Mouse (Mus musculus) embryonic facial prominence, embryonic 11.5 days (tissue): ENCODE data around the gene Fam161b. TPM values are rescaled to one million over a fixed set of nuclear protein-coding genes. Genes with fewer than 3 reads are reported as not detected.

ENCODE experiments used
- ATAC-seq: fragments of 200-750 bp; cut with Nextera tagmentation; replicated peaks from 2 replicates; pipeline ENCODE4 v1.8.0; 2017; ENCODE audit warnings: low read depth; ENCODE audit not compliant: insufficient number of reproducible peaks, low FRiP score, low TSS enrichment
- DNase-seq: peaks from one replicate; pipeline ENCODE4 v3.0.0-alpha.2; 2015; ENCODE audit warnings: low spot score
- H3K27ac ChIP-seq: fragments of 300-500 bp; sonication (generic); replicated peaks from 2 replicates; pipeline ENCODE4 v1.5.1; 2014; ENCODE audit warnings: mild to moderate bottlenecking, low read depth, low read length, control low read depth
- H3K27me3 ChIP-seq: fragments of 300-500 bp; sonication (generic); 2 replicates; pipeline ENCODE4 v1.6.1; 2014; ENCODE audit warnings: mild to moderate bottlenecking, low read length, moderate library complexity, mixed read lengths; ENCODE audit not compliant: control insufficient read depth, insufficient read depth
- H3K36me3 ChIP-seq: fragments of 300-500 bp; sonication (generic); replicated peaks from 2 replicates; pipeline ENCODE4 v1.6.1; 2014; ENCODE audit warnings: low read depth, mild to moderate bottlenecking, low read length, moderate library complexity, mixed read lengths; ENCODE audit not compliant: control insufficient read depth, insufficient read depth
- H3K4me1 ChIP-seq: fragments of 300-500 bp; sonication (generic); 2 replicates; pipeline ENCODE4 v1.6.1; 2014; ENCODE audit warnings: low read length, mixed read lengths; ENCODE audit not compliant: control insufficient read depth, insufficient read depth
- H3K4me2 ChIP-seq: fragments of 300-500 bp; sonication (generic); 2 replicates; pipeline ENCODE4 v1.6.1; 2014; ENCODE audit warnings: low read depth, mild to moderate bottlenecking, control low read depth, low read length, moderate library complexity
- H3K4me3 ChIP-seq: fragments of 300-500 bp; sonication (generic); 2 replicates; pipeline ENCODE4 v1.5.1; 2014; ENCODE audit warnings: low read depth, low read length, control low read depth
- H3K9ac ChIP-seq: fragments of 300-500 bp; sonication (generic); replicated peaks from 2 replicates; pipeline ENCODE4 v1.6.1; 2014; ENCODE audit warnings: mild to moderate bottlenecking, control low read depth, low read length
- H3K9me3 ChIP-seq: fragments of 300-500 bp; sonication (generic); replicated peaks from 2 replicates; pipeline ENCODE4 v1.6.1; 2016; ENCODE audit warnings: mild to moderate bottlenecking, low read length, inconsistent platforms, mixed read lengths; ENCODE audit not compliant: control insufficient read depth
- WGBS: fragments of 180-500 bp; shearing (Covaris S2); extraction: QIAGEN DNeasy Blood & Tissue Kit; methylation state at CpG from one replicate; pipeline ENCODE4 v1.1.7; 2014; 5-methylcytosine and 5-hydroxymethylcytosine counted together
- polyA plus RNA-seq: library from polyadenylated mRNA; unstranded; fragments of >200 nt; fragmentation: Nextera tagmentation; extraction: Ambion mirVana; gene quantifications from 2 replicates; pipeline ENCODE4 v1.2.1, GENCODE M21; 2014

Fam161b gene
- 3.3 and 3.7 TPM in 2 replicates for polyA plus RNA-seq

DNA sequence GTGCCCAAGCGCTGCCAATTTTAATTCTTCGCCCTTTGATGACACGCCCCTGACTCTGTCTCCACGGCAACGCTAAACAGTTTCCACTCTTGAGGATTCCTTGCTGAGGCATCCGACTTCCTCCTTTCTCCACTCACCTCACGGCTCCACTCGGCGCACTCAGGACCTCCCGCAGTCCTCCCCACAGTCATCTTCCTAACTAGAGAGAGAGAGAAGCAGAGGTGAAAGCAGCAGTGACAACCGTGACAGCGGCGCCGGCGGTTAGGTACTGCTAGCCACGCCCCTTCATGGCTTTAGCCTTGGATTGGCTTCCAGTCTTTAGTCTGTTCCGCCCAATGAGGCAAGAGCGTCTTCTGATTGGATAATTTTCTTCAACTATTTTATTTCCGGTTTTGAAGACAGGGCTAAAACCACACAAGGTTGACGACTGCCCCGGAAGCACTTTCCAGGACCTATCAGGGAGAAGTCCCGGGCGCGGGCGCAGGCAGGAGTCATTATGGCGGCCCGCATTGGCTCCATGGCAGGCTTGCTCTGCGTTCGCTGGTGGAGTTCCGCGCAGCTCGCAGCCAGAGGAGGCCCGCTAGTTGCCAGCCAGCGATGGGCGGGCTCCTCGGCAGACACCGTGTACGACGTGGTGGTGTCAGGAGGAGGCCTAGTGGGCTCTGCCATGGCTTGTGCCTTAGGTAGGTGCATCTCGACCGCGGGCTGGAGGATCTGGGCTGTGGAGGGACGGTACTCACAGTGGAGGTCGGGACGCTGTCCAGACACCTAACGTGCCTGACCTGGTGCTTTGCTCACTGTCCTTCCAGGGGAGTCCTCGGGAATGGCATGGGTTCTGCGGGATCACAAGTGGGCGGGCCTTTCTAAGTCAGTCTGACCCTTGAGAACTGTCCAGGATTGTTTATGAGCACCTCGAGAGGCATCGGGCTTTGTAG is at the start of gene Fam161b, which contains the start of gene Coq6:
TSS of gene Fam161b (minus strand) at position 279 of the 935 bp plus-strand sequence.
TSS of gene Coq6 (plus strand) at position 103 of the 935 bp plus-strand sequence.
- no peaks in the 10 kb centered on the region for H3K27me3 ChIP-seq
- no peak within 1 kb of the TSS for H3K27ac ChIP-seq
- DNase-seq (peak; percentile 99), ATAC-seq (peak; percentile 97)
- peak within 1 kb of the TSS; percentile 85 for H3K9ac ChIP-seq
- peak within 1 kb of the TSS; percentile 53 for H3K4me2 ChIP-seq
- peaks cover 3% of the 10 kb centered on the region; the same call in 1 of the 2 replicates for H3K4me1 ChIP-seq
- no peaks in the 10 kb centered on the region for H3K9me3 ChIP-seq
- peaks cover under 1% of the 10 kb centered on the region; the same call in 1 of the 2 replicates for H3K36me3 ChIP-seq
- peak within 1 kb of the TSS; percentile 100 for H3K4me3 ChIP-seq
- under 1% methylated on average over 51 of the region's 51 CpGs for WGBS

DNA sequence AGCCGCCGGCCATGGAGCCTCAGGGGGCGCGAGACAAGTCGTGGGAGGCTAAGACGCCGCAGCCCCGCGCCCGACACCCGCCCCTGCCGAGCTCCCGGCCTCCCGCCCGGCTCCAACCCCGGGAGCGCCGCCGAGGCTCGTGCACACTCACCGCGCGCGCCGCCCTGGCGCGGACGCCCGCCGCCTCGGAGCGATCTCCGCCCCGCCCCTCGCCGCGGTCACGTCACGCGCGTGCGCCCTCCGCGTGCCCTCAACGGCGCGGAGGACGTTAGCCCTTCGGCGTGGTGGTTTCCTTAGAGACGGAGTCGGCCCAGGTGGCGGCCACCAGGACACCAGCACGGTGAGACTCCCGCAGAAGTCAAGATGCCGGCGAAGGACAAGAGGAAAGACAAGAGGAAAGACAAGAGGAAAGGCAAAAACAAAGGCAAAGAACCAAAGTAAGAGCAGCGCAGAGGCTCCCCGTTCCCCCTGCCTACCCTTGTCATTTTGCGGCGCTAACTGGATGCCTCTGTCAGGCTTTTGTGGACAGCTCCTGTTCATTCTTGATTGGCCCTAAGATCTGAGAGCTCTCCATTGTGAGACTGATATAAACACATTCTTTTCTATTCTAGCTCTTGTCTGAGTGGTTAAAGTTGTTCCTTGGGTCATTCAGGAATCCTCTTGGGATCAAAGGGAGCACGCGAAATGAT is 47.3 kb upstream of the Fam161b start, which contains the start of the genes Entpd5 and Bbof1:
TSS of gene Entpd5 (minus strand) at position 211 of the 689 bp plus-strand sequence.
TSS of gene Bbof1 (plus strand) at position 253 of the 689 bp plus-strand sequence.
- peak within 1 kb of the TSS; percentile 77 for H3K9ac ChIP-seq
- ATAC-seq (peak; percentile 76), DNase-seq (peak; percentile 91)
- WGBS: under 1% methylated on average over 59 of the region's 63 CpGs
- no peaks in the 10 kb centered on the region for H3K27me3 ChIP-seq
- peak within 1 kb of the TSS; percentile 70 for H3K4me3 ChIP-seq
- H3K4me1 ChIP-seq: no peaks in the 10 kb centered on the region
- peak within 1 kb of the TSS; percentile 95 for H3K4me2 ChIP-seq
- H3K27ac ChIP-seq: 0 out of 2 replicates have a peak within 1 kb of the TSS, but pooled peaks have one; percentile 10
- no peaks in the 10 kb centered on the region for H3K36me3 ChIP-seq
- H3K9me3 ChIP-seq: no peaks in the 10 kb centered on the region

DNA sequence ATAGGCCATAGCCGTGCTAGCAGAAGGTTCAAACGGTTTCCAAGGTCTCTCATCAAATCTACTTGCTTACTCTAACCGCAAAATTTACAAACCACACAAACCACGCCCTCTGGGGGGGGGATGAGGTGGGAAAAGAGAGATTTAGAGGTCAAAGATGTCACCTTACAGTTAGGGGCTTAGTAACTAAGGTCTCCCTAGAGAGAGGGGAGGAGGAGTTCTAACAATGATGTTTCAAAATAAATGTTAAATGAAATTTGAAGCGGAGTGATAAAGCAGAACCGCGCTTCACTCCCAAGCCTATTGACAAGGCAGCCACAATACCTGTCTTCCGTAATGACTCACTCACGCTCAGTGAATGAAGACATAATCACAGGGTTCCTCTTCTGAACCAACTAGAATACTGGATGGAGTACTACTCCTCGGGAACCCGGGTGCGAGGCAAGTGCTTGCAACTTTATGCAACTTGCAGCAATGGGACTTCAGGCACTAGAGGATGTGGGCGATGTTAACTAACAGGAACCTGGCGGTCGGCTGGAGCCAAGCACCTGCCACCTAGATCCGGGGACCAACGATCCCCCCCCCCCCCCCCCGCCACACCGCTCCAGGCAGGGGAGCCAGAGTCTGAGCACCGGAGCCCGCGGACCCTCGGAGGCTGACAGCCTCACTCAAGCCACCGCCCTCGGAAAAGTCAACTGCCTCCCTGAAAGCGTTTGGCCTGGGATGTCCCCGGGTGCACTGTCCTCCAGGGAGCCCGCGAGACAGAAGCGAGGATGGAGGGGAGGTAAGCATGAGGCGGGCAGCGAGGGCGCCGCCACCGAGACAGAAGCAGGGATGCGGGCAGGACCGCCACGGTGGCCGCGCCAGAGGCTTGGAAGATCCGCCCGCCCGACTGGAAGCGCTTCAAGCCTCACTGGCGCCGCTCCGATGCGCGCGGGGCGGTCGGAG is 46.5 kb upstream of the Fam161b start:
- Histone ChIP-seq H3K27me3 (no peaks in the 10 kb centered on the region), H3K4me3 (peak overlapping the region; percentile 70), H3K4me2 (peak overlapping the region; percentile 95), H3K4me1 (no peaks in the 10 kb centered on the region), H3K9ac (peak overlapping the region; percentile 77), H3K36me3 (no peaks in the 10 kb centered on the region), H3K27ac (0 out of 2 replicates have a peak overlapping the region, but pooled peaks have one; percentile 10), H3K9me3 (no peaks in the 10 kb centered on the region)
- peak; percentile 82 for ATAC-seq
- DNase-seq: peak; percentile 23
- WGBS: 2% methylated on average over 37 of the region's 52 CpGs

DNA sequence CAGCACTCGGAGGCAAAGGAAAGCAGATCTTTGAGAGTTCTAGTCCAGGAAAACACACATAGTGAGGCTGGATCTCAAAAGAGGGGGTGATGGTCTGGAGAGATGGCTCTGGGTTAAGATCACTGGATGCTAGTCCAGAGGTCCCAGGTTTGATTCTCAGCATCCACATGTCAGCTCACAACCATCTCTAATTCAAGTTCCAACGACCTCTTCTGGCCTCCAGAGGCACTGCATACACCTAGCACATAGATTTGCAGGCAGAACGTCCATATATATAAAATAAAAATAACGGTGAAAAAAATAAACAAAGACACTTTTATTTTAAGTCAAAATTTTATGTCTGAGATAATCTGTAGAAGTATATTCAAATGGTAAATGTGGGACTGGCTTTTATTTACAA is 45.6 kb upstream of the Fam161b start:
- Histone ChIP-seq H3K36me3 (no peaks in the 10 kb centered on the region), H3K9ac (no peak overlapping the region), H3K4me1 (no peaks in the 10 kb centered on the region), H3K9me3 (no peaks in the 10 kb centered on the region), H3K27me3 (no peaks in the 10 kb centered on the region), H3K4me3 (no peak overlapping the region), H3K4me2 (no peak overlapping the region), H3K27ac (no peak overlapping the region)
- no peak for DNase-seq
- WGBS: 57% methylated on average over 4 of the region's 4 CpGs
- ATAC-seq: no peak

DNA sequence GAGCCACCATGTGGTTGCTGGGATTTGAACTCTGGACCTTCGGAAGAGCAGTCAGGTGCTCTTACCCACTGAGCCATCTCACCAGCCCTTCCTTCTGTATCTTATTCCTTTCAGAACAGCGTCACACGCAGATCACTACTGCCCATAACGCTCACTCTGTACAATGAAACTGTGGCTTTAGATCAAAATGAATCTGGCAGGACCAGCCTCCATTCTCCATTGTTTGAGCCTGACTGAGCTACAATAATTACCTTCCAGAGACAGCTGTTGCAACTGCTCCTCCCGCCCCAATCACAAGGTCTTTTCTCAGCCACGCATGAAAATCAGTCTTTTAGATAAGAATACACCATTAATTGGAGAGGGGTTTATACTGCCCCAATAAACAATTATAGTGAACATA is 42.9 kb upstream of the Fam161b start:
- ATAC-seq (no peak), DNase-seq (no peak)
- H3K27ac ChIP-seq: no peak overlapping the region
- H3K36me3 ChIP-seq: no peaks in the 10 kb centered on the region
- H3K4me1 ChIP-seq: no peaks in the 10 kb centered on the region
- no peak overlapping the region for H3K9ac ChIP-seq
- no peaks in the 10 kb centered on the region for H3K27me3 ChIP-seq
- WGBS: 93% methylated on average over 6 of the region's 6 CpGs
- no peak overlapping the region for H3K4me3 ChIP-seq
- H3K4me2 ChIP-seq: no peak overlapping the region
- H3K9me3 ChIP-seq: no peaks in the 10 kb centered on the region

DNA sequence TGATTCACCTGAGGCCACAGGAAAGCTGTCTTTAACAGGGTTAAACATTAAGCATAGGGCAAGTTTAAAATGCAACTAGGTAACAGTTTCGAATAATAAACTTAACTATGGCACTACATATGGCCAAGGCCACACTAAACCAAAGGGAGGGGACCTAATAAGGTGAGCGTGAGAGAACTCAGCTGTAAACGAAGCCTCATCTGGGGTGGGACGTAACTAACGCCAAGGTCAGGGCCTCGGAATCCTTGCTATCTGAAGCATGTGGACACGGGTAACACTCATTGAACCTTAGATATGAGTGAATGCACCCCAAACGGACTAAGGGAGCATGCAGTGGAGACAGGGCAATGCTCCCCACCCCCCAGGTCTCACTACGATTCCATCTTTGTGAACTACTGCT is 41.3 kb upstream of the Fam161b start:
- Histone ChIP-seq H3K9me3 (no peaks in the 10 kb centered on the region), H3K36me3 (no peaks in the 10 kb centered on the region), H3K27me3 (no peaks in the 10 kb centered on the region), H3K4me1 (no peaks in the 10 kb centered on the region), H3K9ac (no peak overlapping the region), H3K4me3 (no peak overlapping the region), H3K4me2 (no peak overlapping the region), H3K27ac (no peak overlapping the region)
- DNase-seq (no peak), ATAC-seq (no peak)
- WGBS: 74% methylated on average over 9 of the region's 9 CpGs

DNA sequence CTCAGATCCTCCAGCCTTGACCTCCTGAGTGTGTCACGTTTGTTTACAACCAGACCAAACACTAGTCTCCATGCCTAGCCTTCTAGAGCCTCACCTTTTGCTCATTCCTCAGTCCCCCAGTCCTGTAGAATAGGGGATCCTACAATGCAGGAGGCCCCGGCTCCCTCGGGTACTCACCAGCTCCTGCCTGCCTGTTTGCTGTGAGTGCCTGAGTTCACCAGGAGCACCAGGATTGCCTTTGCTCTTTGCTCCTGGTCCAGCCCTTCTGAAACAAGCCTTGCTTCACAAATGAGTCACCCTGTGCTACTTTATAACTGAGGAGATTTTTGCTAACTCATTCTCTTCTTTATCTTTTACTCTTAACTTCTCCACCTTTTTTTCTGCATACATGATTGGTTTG is 39.0 kb upstream of the Fam161b start:
- no peak for ATAC-seq
- H3K4me2 ChIP-seq: no peak overlapping the region
- WGBS: 78% methylated on average over 3 of the region's 3 CpGs
- H3K9ac ChIP-seq: no peak overlapping the region
- no peaks in the 10 kb centered on the region for H3K36me3 ChIP-seq
- no peak for DNase-seq
- no peaks in the 10 kb centered on the region for H3K27me3 ChIP-seq
- no peaks in the 10 kb centered on the region for H3K9me3 ChIP-seq
- H3K4me1 ChIP-seq: no peaks in the 10 kb centered on the region
- no peak overlapping the region for H3K4me3 ChIP-seq
- no peak overlapping the region for H3K27ac ChIP-seq
